Mouse (Mus musculus) urinary bladder, adult 2 months (tissue): ENCODE results near the gene Nfatc4. TPM values are rescaled to one million over a fixed set of nuclear protein-coding genes. Genes with fewer than 3 reads are reported as not detected.

ENCODE experiments used
- DNase-seq: peaks from one replicate; pipeline ENCODE4 v3.0.0; 2022; ENCODE audit warnings: low spot score
- polyA plus RNA-seq: library from polyadenylated mRNA; depleted of rRNA; stranded (reverse); fragments of >200 nt; gene quantifications from 2 replicates; pipeline ENCODE4 v1.2.3, GENCODE M21; 2012

Nfatc4 gene
- polyA plus RNA-seq, 1 experiment = 37.9 TPM

GRCm38 (mm10) chr14:55820576-55820975, 2.4 kb upstream of the Nfatc4 start:
- DNase-seq = peak; percentile 15

GRCm38 (mm10) chr14:55822435-55822990, 431 bp upstream of the Nfatc4 start:
- DNase-seq = peak; percentile 28

DNA sequence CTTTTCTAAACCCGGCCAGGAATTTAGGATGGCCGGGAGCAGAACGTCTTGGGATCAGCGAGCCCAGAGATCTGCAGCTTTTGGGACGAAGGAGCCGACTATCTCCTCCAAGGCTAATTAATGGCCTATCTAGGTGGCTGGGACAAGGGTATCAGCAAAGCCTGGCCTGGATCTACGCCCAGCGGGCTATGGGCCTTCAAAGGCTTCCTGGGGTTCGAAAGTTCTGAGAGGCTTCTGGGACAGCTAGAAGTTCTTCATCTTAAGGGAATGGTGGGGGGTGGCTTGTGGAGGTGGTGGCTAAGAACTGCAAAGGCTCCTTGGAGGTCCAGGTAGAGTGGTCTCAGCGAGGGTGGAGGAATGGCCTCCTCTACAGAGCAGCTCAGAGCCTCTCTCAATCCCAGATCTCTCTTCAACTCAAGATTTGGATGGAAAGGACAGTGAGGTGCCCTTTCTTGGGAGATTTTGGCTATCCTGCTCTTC, 1.1 kb downstream of the Nfatc4 start:
- peak; percentile 29 for DNase-seq

- DNase-seq = peak; percentile 29
These were observed 1.7 kb downstream of the Nfatc4 start for GRCm38 (mm10) chr14:55824481-55825215.

- peak; percentile 30 for DNase-seq
These were observed 2.5 kb downstream of the Nfatc4 start for GRCm38 (mm10) chr14:55825216-55826051.

- peak; percentile 26 for DNase-seq
These were observed 3.2 kb downstream of the Nfatc4 start for GRCm38 (mm10) chr14:55826142-55826541.

DNA sequence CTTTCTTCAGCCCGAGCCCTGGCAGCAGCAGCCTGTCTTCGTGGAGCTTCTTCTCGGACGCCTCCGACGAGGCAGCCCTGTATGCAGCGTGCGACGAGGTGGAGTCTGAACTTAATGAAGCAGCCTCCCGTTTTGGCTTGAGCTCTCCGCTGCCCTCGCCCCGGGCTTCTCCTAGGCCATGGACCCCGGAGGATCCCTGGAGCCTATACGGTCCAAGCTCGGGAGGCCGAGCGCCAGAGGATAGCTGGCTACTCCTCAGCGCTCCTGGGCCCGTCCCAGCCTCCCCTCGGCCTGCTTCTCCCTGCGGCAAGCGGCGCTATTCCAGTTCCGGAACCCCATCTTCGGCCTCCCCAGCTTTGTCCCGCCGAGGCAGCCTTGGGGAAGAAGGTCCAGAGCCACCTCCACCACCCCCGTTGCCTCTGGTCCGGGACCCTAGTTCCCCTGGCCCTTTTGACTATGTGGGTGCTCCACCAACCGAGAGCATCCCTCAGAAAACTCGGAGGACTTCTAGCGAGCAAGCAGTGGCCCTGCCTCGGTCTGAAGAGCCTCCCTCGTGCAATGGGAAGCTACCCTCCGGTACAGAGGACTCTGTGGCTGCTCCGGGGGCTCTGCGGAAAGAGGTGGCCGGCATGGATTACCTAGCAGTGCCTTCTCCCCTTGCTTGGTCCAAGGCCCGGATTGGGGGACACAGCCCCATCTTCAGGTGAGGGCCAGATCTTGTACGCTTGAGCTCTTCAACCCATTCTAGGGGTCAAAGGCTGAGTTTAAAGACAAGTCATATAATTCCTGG, 3.8 kb downstream of the Nfatc4 start:
- DNase-seq = peak; percentile 27

- DNase-seq = peak; percentile 15
These were observed 5.8 kb downstream of the Nfatc4 start for GRCm38 (mm10) chr14:55828716-55829263.

DNA sequence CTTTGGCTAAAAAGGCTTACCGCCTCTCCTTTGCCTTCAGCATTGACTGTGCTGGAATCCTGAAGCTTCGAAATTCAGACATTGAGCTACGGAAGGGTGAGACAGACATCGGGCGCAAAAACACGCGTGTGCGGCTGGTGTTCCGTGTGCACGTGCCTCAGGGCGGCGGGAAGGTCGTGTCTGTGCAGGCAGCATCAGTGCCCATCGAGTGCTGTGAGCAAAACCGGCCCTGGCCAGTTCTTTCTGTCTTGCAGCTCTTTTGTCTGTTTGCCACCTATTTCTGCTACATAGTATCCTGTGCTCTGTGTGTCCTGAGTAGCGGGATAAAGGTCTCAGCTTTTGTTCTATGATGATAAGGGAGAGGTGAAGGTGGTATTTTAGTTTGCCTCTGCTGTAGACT, 6.9 kb downstream of the Nfatc4 start:
- peak; percentile 15 for DNase-seq

DNA sequence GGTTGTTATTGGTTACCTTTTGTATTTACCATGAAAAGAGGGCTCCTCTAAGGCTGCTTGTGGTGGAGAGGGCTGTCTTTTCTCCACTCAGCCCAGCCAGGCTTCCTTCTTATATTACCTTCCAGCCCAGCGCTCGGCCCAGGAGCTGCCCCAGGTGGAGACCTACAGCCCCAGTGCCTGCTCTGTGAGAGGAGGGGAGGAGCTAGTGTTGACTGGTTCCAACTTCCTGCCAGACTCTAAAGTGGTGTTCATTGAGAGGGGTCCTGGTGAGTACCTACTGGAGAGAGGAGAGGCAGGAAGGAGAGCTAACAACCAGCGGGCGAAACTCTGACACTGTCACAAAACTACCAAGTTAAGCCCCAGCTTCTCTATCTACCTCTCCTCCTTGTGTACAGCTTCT, 7.4 kb downstream of the Nfatc4 start:
- DNase-seq = peak; percentile 16

- no peak for DNase-seq
These were observed 10.2 kb downstream of the Nfatc4 start for GRCm38 (mm10) chr14:55833126-55833525.

- DNase-seq = no peak
These were observed 12.0 kb downstream of the Nfatc4 start for GRCm38 (mm10) chr14:55834808-55835533.

GRCm38 (mm10) chr14:55838312-55838711, 15.4 kb downstream of the Nfatc4 start:
- no peak for DNase-seq

DNA sequence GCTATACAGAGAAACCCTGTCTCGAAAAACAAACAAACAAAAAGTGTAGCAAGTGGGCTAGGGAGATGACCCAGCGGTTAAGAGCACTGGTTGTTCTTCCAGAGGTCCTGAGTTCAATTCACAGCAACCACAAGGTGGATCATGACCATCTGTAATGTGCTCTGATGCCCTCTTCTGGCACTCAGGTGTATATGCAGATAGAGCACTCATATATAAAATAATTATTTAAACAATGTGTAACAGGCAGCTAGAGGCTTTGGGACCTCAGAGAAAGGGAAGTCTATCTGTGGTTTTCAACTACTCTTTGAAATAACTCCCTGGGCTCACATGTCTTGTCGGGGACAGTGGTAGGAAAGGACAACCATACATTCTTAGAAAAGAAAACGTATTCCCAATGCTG, 15.8 kb downstream of the Nfatc4 start:
- no peak for DNase-seq

- no peak for DNase-seq
These were observed 18.0 kb downstream of the Nfatc4 start for GRCm38 (mm10) chr14:55840853-55841366.

DNA sequence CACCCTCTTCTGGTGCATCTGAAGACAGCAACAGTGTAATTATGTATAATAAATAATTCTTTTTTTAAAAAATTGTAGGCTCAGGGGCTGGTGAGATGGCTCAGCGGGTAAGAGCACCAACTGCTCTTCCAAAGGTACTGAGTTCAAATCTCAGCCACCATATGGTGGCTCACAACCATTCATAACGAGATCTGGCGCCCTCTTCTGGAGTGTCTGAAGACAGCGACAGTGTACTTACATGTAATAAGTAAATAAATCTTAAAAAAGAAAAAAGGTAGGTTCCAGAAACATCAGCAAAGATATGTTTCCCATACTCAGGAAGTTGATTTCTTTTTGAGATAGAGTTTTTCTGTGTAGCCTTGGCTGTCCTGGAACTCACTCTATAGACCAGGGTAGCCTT, 19.9 kb downstream of the Nfatc4 start:
- DNase-seq = no peak

DNA sequence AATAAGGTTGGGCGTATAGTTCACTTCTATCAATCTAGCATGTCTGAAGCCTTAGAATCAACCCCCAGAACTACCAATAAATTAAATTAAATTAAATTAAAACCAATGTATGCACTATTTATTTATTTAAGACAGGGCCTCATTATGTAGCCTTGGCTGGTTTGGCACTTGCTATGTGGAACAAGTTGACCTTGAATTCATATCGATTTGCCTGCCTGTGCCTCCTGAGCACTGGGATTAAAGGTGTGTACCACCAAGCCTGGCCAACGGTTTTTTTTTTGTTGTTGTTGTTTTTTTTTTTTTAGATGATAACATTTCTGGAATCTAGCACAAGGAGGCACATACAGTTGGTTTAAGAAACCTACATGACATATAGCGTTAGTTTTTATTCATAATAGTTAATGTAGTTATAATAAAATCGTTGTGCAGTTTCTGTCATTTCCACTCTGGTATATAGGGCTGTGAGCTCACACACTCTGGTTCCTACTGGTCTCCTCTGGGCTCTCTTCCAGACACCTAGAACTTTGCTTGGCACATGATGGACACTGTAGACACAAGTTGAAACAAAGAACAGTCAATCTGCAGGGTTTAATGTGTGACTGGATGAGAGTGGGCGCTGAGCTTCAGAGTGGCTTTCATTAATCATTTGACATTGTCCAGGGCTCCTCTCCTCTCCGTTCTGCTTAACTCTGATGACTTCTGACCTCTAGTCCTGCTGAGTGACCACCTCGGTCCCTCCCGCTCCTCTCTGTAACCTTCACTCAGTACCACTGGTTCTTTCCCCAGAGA, 22.8 kb downstream of the Nfatc4 start:
- DNase-seq = no peak

DNA sequence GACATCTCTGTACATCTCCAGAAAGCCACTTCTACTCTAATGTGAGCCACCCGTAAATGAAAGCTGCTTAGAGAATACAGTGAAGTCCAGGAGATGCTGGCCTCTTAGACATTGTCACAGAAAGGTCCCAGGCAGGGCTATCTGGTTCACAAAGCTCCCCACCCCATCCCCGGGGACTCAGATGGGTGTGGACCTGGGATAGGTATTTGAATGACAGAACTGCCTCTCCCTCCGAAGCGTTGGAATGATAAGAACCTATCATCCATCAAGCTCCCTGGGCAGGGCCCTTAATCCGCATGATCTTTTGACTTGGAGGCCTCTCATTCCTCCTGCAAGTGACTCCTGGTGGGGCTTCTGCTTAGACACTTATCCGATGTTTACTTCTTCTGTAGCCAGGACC, 27.9 kb downstream of the Nfatc4 start:
- no peak for DNase-seq

GRCm38 (mm10) chr14:55852646-55853551, 30.0 kb downstream of the Nfatc4 start:
- no peak for DNase-seq
